Mouse (Mus musculus): ENCODE data around the gene Ttc28. TPM values are rescaled to one million over a fixed set of nuclear protein-coding genes. Genes with fewer than 3 reads are reported as not detected.

Gene Ttc28
- polyA plus RNA-seq, 1 experiment = 7.4 TPM

GRCm38 (mm10) chr5:111041952-111042351 lies 162.3 kb downstream of the Ttc28 start:
- TF ChIP-seq POLR2A (IDR thresholded peaks at IDR 0.05; ENCODE audit: borderline replicate concordance, control insufficient read depth, low read depth, low read length) = no peak
- no peak overlapping the region for H3K27ac ChIP-seq (ENCODE audit: control insufficient read depth, insufficient read depth, low read depth, low read length, poor library complexity)
- no peak overlapping the region for H3K4me3 ChIP-seq (replicated peaks; ENCODE audit: control insufficient read depth, low read depth, low read length)
- WGBS = 84% methylated on average over 5 of the region's 5 CpGs
- H3K4me1 ChIP-seq (ENCODE audit: control insufficient read depth, insufficient read depth, low read length) = no peaks in the 10 kb centered on the region

- no peaks in the 10 kb centered on the region; the same call in 1 of the 2 replicates for H3K4me1 ChIP-seq (ENCODE audit: control insufficient read depth, insufficient read depth, low read length)
- H3K27ac ChIP-seq (ENCODE audit: control insufficient read depth, insufficient read depth, low read depth, low read length, poor library complexity) = no peak overlapping the region
- TF ChIP-seq POLR2A (IDR thresholded peaks at IDR 0.05; ENCODE audit: borderline replicate concordance, control insufficient read depth, low read depth, low read length) = no peak
- H3K4me3 ChIP-seq (replicated peaks; ENCODE audit: control insufficient read depth, low read depth, low read length) = no peak overlapping the region
- WGBS = 48% methylated on average over 7 of the region's 7 CpGs
Measured at GRCm38 (mm10) chr5:111044193-111044592, 164.6 kb downstream of the Ttc28 start.

- Histone ChIP-seq H3K27ac (ENCODE audit: control insufficient read depth, insufficient read depth, low read depth, low read length, poor library complexity) (no peak overlapping the region), H3K4me3 (replicated peaks; ENCODE audit: control insufficient read depth, low read depth, low read length) (no peak overlapping the region), H3K4me1 (ENCODE audit: control insufficient read depth, insufficient read depth, low read length) (no peaks in the 10 kb centered on the region; the same call in 1 of the 2 replicates)
- TF ChIP-seq POLR2A (IDR thresholded peaks at IDR 0.05; ENCODE audit: borderline replicate concordance, control insufficient read depth, low read depth, low read length) (no peak), CTCF (IDR thresholded peaks at IDR 0.05; ENCODE audit: control insufficient read depth, insufficient read depth, low read length) (no peak)
- WGBS = 88% methylated on average over 6 of the region's 6 CpGs
Measured at GRCm38 (mm10) chr5:111046359-111046758, 166.8 kb downstream of the Ttc28 start.

GRCm38 (mm10) chr5:111046841-111047476 lies 167.4 kb downstream of the Ttc28 start:
- no peaks in the 10 kb centered on the region; the same call in 1 of the 2 replicates for H3K4me1 ChIP-seq (ENCODE audit: control insufficient read depth, insufficient read depth, low read length)
- no peak overlapping the region for H3K27ac ChIP-seq (ENCODE audit: control insufficient read depth, insufficient read depth, low read depth, low read length, poor library complexity)
- TF ChIP-seq CTCF (IDR thresholded peaks at IDR 0.05; ENCODE audit: control insufficient read depth, insufficient read depth, low read length) (no peak), POLR2A (IDR thresholded peaks at IDR 0.05; ENCODE audit: borderline replicate concordance, control insufficient read depth, low read depth, low read length) (no peak)
- WGBS = 81% methylated on average over 14 of the region's 14 CpGs
- H3K4me3 ChIP-seq (replicated peaks; ENCODE audit: control insufficient read depth, low read depth, low read length) = no peak overlapping the region

GRCm38 (mm10) chr5:111048036-111048435 lies 168.4 kb downstream of the Ttc28 start:
- TF ChIP-seq CTCF (IDR thresholded peaks at IDR 0.05; ENCODE audit: control insufficient read depth, insufficient read depth, low read length) (no peak), POLR2A (IDR thresholded peaks at IDR 0.05; ENCODE audit: borderline replicate concordance, control insufficient read depth, low read depth, low read length) (no peak)
- WGBS = 77% methylated on average over 5 of the region's 5 CpGs
- Histone ChIP-seq H3K4me1 (ENCODE audit: control insufficient read depth, insufficient read depth, low read length) (no peaks in the 10 kb centered on the region; the same call in 1 of the 2 replicates), H3K27ac (ENCODE audit: control insufficient read depth, insufficient read depth, low read depth, low read length, poor library complexity) (no peak overlapping the region), H3K4me3 (replicated peaks; ENCODE audit: control insufficient read depth, low read depth, low read length) (no peak overlapping the region)

GRCm38 (mm10) chr5:111049584-111049983 lies 170.0 kb downstream of the Ttc28 start:
- 6% methylated on average over 4 of the region's 4 CpGs for WGBS

GRCm38 (mm10) chr5:111050135-111050534 lies 170.5 kb downstream of the Ttc28 start:
- no peak overlapping the region for H3K27ac ChIP-seq (ENCODE audit: control insufficient read depth, insufficient read depth, low read depth, low read length, poor library complexity)
- 58% methylated on average over 9 of the region's 9 CpGs for WGBS
- no peak for TF ChIP-seq POLR2A (IDR thresholded peaks at IDR 0.05; ENCODE audit: borderline replicate concordance, control insufficient read depth, low read depth, low read length)
- no peak for TF ChIP-seq CTCF (IDR thresholded peaks at IDR 0.05; ENCODE audit: control insufficient read depth, insufficient read depth, low read length)
- no peaks in the 10 kb centered on the region; the same call in 1 of the 2 replicates for H3K4me1 ChIP-seq (ENCODE audit: control insufficient read depth, insufficient read depth, low read length)
- H3K4me3 ChIP-seq (replicated peaks; ENCODE audit: control insufficient read depth, low read depth, low read length) = no peak overlapping the region

More at GRCm38 (mm10) chr5:111049584-111049983, 170.0 kb downstream of the Ttc28 start:
- TF ChIP-seq POLR2A (IDR thresholded peaks at IDR 0.05; ENCODE audit: borderline replicate concordance, control insufficient read depth, low read depth, low read length) = no peak
- no peak for TF ChIP-seq CTCF (IDR thresholded peaks at IDR 0.05; ENCODE audit: control insufficient read depth, insufficient read depth, low read length)
- H3K4me1 ChIP-seq (ENCODE audit: control insufficient read depth, insufficient read depth, low read length) = no peaks in the 10 kb centered on the region; the same call in 1 of the 2 replicates
- H3K27ac ChIP-seq (ENCODE audit: control insufficient read depth, insufficient read depth, low read depth, low read length, poor library complexity) = no peak overlapping the region
- no peak overlapping the region for H3K4me3 ChIP-seq (replicated peaks; ENCODE audit: control insufficient read depth, low read depth, low read length)

- WGBS = 82% methylated on average over 9 of the region's 9 CpGs
- Histone ChIP-seq H3K4me1 (ENCODE audit: control insufficient read depth, insufficient read depth, low read length) (no peaks in the 10 kb centered on the region; the same call in 1 of the 2 replicates), H3K4me3 (replicated peaks; ENCODE audit: control insufficient read depth, low read depth, low read length) (no peak overlapping the region), H3K27ac (ENCODE audit: control insufficient read depth, insufficient read depth, low read depth, low read length, poor library complexity) (no peak overlapping the region)
- TF ChIP-seq POLR2A (IDR thresholded peaks at IDR 0.05; ENCODE audit: borderline replicate concordance, control insufficient read depth, low read depth, low read length) = no peak
- no peak for TF ChIP-seq CTCF (IDR thresholded peaks at IDR 0.05; ENCODE audit: control insufficient read depth, insufficient read depth, low read length)
Measured at GRCm38 (mm10) chr5:111054380-111054779, 174.8 kb downstream of the Ttc28 start.
